Mouse (Mus musculus) testis, adult 2 months (tissue): ENCODE results near the gene Pml. TPM values are rescaled to one million over a fixed set of nuclear protein-coding genes. Genes with fewer than 3 reads are reported as not detected.

Experiments
- H3K27ac ChIP-seq: fragments of 200-500 bp; 2 replicates; pipeline ENCODE4 v1.5.1; 2012; ENCODE audit warnings: low read depth, low read length; ENCODE audit not compliant: control insufficient read depth, insufficient read depth
- H3K27me3 ChIP-seq: fragments of 200-500 bp; 2 replicates; pipeline ENCODE4 v1.6.1; 2012; ENCODE audit warnings: mild to moderate bottlenecking, low read length, moderate library complexity; ENCODE audit not compliant: control insufficient read depth, insufficient read depth
- H3K36me3 ChIP-seq: fragments of 200-500 bp; 2 replicates; pipeline ENCODE4 v1.6.1; 2012; ENCODE audit warnings: mild to moderate bottlenecking, low read length; ENCODE audit not compliant: control insufficient read depth, insufficient read depth
- H3K4me1 ChIP-seq: fragments of 200-500 bp; 2 replicates; pipeline ENCODE4 v1.6.1; 2012; ENCODE audit warnings: low read length; ENCODE audit not compliant: control insufficient read depth, insufficient read depth
- H3K4me3 ChIP-seq: fragments of 200-500 bp; 2 replicates; pipeline ENCODE4 v1.5.1; 2012; ENCODE audit warnings: low read depth, mild to moderate bottlenecking, low read length, moderate library complexity, mixed read lengths; ENCODE audit not compliant: control insufficient read depth
- CTCF ChIP-seq: fragments of 200-500 bp; IDR thresholded peaks from 2 replicates; pipeline ENCODE4 v1.5.1; 2012; ENCODE audit warnings: low read depth, mild to moderate bottlenecking, inconsistent platforms, low read length, moderate library complexity; ENCODE audit not compliant: control insufficient read depth, insufficient read depth, insufficient replicate concordance
- POLR2A ChIP-seq: fragments of 200-500 bp; IDR thresholded peaks from 2 replicates; pipeline ENCODE4 v1.6.1; 2012; ENCODE audit warnings: low read depth, mild to moderate bottlenecking, inconsistent platforms, low read length, moderate library complexity; ENCODE audit not compliant: control insufficient read depth
- polyA plus RNA-seq: library from polyadenylated mRNA; depleted of rRNA; stranded (reverse); fragments of >200 nt; gene quantifications from 2 replicates; pipeline ENCODE4 v1.2.3, GENCODE M21; 2012; rRNA removed

Pml gene
- polyA plus RNA-seq, 1 experiment: 1.8 TPM

- Histone ChIP-seq H3K36me3 (no peaks in the 10 kb centered on the region), H3K27me3 (no peaks in the 10 kb centered on the region), H3K4me3 (no peak overlapping the region), H3K4me1 (no peaks in the 10 kb centered on the region), H3K27ac (no peak overlapping the region)
- no peak for TF ChIP-seq CTCF
- TF ChIP-seq POLR2A: no peak
These were observed 74.8 kb downstream of the Pml start for GRCm38 (mm10) chr9:58174818-58175251.

- TF ChIP-seq POLR2A (no peak), CTCF (no peak)
- Histone ChIP-seq H3K27me3 (no peaks in the 10 kb centered on the region), H3K4me1 (no peaks in the 10 kb centered on the region), H3K4me3 (no peak overlapping the region), H3K36me3 (no peaks in the 10 kb centered on the region), H3K27ac (no peak overlapping the region)
These were observed 76.7 kb downstream of the Pml start for GRCm38 (mm10) chr9:58172863-58173262.

- Histone ChIP-seq H3K4me3 (no peak overlapping the region), H3K4me1 (no peaks in the 10 kb centered on the region), H3K27me3 (no peaks in the 10 kb centered on the region), H3K27ac (no peak overlapping the region), H3K36me3 (no peaks in the 10 kb centered on the region)
- TF ChIP-seq CTCF (no peak), POLR2A (no peak)
These were observed 80.2 kb downstream of the Pml start for GRCm38 (mm10) chr9:58169426-58169825.

GRCm38 (mm10) chr9:58168880-58169279 lies 80.7 kb downstream of the Pml start:
- no peak for TF ChIP-seq CTCF
- TF ChIP-seq POLR2A: no peak
- Histone ChIP-seq H3K27ac (no peak overlapping the region), H3K4me1 (no peaks in the 10 kb centered on the region), H3K27me3 (no peaks in the 10 kb centered on the region), H3K36me3 (no peaks in the 10 kb centered on the region), H3K4me3 (no peak overlapping the region)

Other genes with a start within 250 kb of the Pml start
- gene Cyp11a1, start 243.4 kb downstream of the Pml start, polyA plus RNA-seq: 90.1 and 93.4 TPM in 2 replicates
- 3.9 and 6.4 TPM in 2 replicates for gene Stra6, start 186.0 kb downstream of the Pml start, polyA plus RNA-seq
- gene Ccdc33, start 131.0 kb downstream of the Pml start, polyA plus RNA-seq: 97.2 and 107 TPM in 2 replicates
- gene Islr, start 45.5 kb downstream of the Pml start, polyA plus RNA-seq: 5.6 and 8.4 TPM in 2 replicates
- gene Islr2, start 45.5 kb downstream of the Pml start, polyA plus RNA-seq: 5.1 and 5.2 TPM in 2 replicates
- gene Stoml1, start 3.4 kb upstream of the Pml start, polyA plus RNA-seq: 11.0 and 11.5 TPM in 2 replicates
- gene Loxl1, start 63.4 kb upstream of the Pml start, polyA plus RNA-seq: 18.5 and 21.0 TPM in 2 replicates
- 228 and 233 TPM in 2 replicates for gene Tbc1d21, start 120.7 kb upstream of the Pml start, polyA plus RNA-seq
- 1.4 and 1.9 TPM in 2 replicates for gene Insyn1, start 238.8 kb upstream of the Pml start, polyA plus RNA-seq